Mouse (Mus musculus) testis, adult 10 weeks (tissue): ENCODE measurements around the gene Ctso. TPM values are rescaled to one million over a fixed set of nuclear protein-coding genes. Genes with fewer than 3 reads are reported as not detected.

Experiments used
- polyA plus RNA-seq: library from polyadenylated mRNA; stranded (reverse); fragments of 350-450 nt; fragmentation: Illumina TruSeq; extraction: RNeasy Lipid Tissue Mini Kit (QIAGEN cat#74804); gene quantifications from one replicate; pipeline ENCODE4 v1.2.3, GENCODE M21; 2014; ENCODE audit warnings: low read depth, low replicate concordance

Gene Ctso
- 23.3 TPM for polyA plus RNA-seq

DNA sequence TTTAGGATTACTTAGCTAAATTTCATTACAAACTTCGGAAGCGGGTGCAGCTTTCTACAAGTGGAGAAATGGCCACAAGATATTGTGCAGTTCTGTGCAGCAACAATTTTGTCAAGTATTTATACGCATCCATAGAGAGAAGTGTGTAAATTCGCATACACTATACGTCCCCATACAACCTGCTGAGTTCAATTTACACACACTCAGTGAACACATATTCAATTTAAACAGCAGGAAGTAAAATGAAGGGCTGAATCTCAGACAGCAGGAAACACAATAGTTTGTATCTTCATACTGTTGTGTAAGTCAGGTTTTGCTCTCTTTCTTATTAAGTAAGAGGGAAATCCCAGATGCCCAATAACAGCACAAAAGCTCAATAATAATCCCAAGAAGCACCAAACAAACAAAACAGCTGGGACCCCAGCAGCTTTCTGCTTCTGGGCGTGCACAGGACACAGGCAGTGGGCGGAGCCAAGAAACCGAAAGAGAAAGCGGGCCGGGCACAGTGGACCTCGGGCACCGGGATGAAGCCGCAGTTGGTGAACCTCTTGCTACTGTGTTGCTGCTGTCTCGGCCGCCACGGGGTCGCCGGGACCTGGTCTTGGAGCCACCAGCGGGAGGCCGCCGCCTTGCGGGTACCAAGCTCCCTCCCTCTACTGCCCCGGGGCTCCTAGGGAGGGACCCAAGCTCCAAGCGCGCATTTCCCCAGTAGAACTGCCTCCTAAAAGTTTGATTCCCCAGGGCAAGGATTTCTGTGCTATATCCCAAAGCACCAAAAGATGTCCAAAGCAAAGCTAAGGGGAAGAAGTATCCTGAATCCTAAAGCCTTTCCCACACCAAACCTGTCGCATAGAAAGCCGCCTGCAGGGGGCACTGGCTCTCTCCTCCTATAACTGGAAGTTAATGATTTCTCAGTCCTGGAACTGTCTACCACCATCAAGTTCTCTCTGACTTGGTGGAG is at the start of gene Ctso:
Ctso (plus strand) TSS at position 461 of the 961 bp plus-strand sequence.

DNA sequence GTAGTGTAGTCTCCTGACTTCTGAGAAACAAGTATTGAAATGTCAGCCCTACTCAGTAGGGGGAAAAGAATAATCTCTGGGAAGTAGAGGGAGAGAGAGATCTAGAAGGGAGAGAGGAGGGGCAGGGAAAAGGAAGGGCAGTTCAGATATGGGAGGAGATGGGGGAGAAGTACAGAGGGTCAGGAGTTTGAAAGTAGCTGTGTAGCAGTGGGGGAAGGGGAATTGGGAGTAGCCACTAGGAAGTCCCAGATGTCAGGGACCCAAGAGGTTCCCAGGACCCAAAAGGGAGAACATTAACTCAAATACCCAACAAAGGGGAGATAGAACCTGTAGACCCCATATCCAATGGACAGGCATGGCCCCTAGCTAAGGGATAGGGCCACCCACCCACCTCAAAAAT is 43.7 kb downstream of the Ctso start, which contains the start of gene Tdo2:
Tdo2 (minus strand) TSS at position 101 of the 400 bp plus-strand sequence.

GRCm38 (mm10) chr3:81981990-81982389 is 49.6 kb downstream of the Ctso start, which contains the start of gene Asic5:
Gene Asic5, plus strand, starts transcription at chr3:81982290.

Other genes with a start within 250 kb of the Ctso start
- gene Tdo2, start 43.6 kb downstream of the Ctso start, polyA plus RNA-seq, result 0.28 TPM
- gene Asic5, start 49.7 kb downstream of the Ctso start, polyA plus RNA-seq, result not detected
- 1.2 TPM for gene Gucy1b1, start 142.1 kb downstream of the Ctso start, polyA plus RNA-seq
- 7.0 TPM for gene Gucy1a1, start 213.2 kb downstream of the Ctso start, polyA plus RNA-seq